Mouse (Mus musculus) hindbrain, embryonic 15.5 days (tissue): ENCODE measurements around the gene Ccdc51. TPM values are rescaled to one million over a fixed set of nuclear protein-coding genes. Genes with fewer than 3 reads are reported as not detected.

ENCODE experiments used
- ATAC-seq: fragments of 200-750 bp; cut with Nextera tagmentation; 2 replicates; pipeline ENCODE4 v1.8.0; 2017; ENCODE audit warnings: low read depth, moderate number of reproducible peaks, moderate TSS enrichment; ENCODE audit not compliant: low FRiP score
- H3K27ac ChIP-seq: fragments of 300-500 bp; sonication (generic); replicated peaks from 2 replicates; pipeline ENCODE4 v1.5.1; 2015; ENCODE audit warnings: mild to moderate bottlenecking, inconsistent platforms
- H3K27me3 ChIP-seq: fragments of 300-500 bp; sonication (generic); 2 replicates; pipeline ENCODE4 v1.6.1; 2015; ENCODE audit warnings: control low read depth, inconsistent platforms
- H3K36me3 ChIP-seq: fragments of 300-500 bp; sonication (generic); 2 replicates; pipeline ENCODE4 v1.6.1; 2015; ENCODE audit warnings: control low read depth, inconsistent platforms
- H3K4me1 ChIP-seq: fragments of 300-500 bp; sonication (generic); replicated peaks from 2 replicates; pipeline ENCODE4 v1.6.1; 2015; ENCODE audit warnings: control low read depth, inconsistent platforms
- H3K4me2 ChIP-seq: fragments of 300-500 bp; sonication (generic); 2 replicates; pipeline ENCODE4 v1.6.1; 2015; ENCODE audit warnings: moderate library complexity, mild to moderate bottlenecking, inconsistent platforms
- H3K4me3 ChIP-seq: fragments of 300-500 bp; sonication (generic); 2 replicates; pipeline ENCODE4 v1.5.1; 2015; ENCODE audit warnings: mild to moderate bottlenecking, inconsistent platforms
- H3K9ac ChIP-seq: fragments of 300-500 bp; sonication (generic); 2 replicates; pipeline ENCODE4 v1.6.1; 2015; ENCODE audit warnings: inconsistent platforms
- H3K9me3 ChIP-seq: fragments of 300-500 bp; sonication (generic); 2 replicates; pipeline ENCODE4 v1.6.1; 2016; ENCODE audit warnings: control low read depth, inconsistent platforms
- WGBS: fragments of 180-500 bp; shearing (Covaris S2); methylation state at CpG from one replicate; pipeline ENCODE4 v1.1.7; 2015; 5-methylcytosine and 5-hydroxymethylcytosine counted together
- polyA plus RNA-seq: library from polyadenylated mRNA; unstranded; fragments of >200 nt; fragmentation: Nextera tagmentation; extraction: Ambion mirVana; gene quantifications from 2 replicates; pipeline ENCODE4 v1.2.1, GENCODE M21; 2015

Ccdc51 gene
- polyA plus RNA-seq, result 12.3 and 13.1 TPM in 2 replicates

- Histone ChIP-seq H3K27me3 (no peaks in the 10 kb centered on the region), H3K27ac (peak within 1 kb of the TSS; percentile 84), H3K4me1 (peaks cover 29% of the 10 kb centered on the region), H3K4me3 (peak within 1 kb of the TSS; percentile 92), H3K9ac (peak within 1 kb of the TSS; percentile 89), H3K9me3 (no peaks in the 10 kb centered on the region), H3K36me3 (peaks cover 20% of the 10 kb centered on the region), H3K4me2 (peak within 1 kb of the TSS; percentile 85)
- under 1% methylated on average over 37 of the region's 37 CpGs for WGBS
- peak; percentile 97 for ATAC-seq
Measured at GRCm38 (mm10) chr9:109082124-109082800, at the start of gene Ccdc51, which contains the start of gene Tma7. Gene Ccdc51 (plus strand): TSS chr9:109082493. Gene Tma7 (minus strand): TSS chr9:109082587.

DNA sequence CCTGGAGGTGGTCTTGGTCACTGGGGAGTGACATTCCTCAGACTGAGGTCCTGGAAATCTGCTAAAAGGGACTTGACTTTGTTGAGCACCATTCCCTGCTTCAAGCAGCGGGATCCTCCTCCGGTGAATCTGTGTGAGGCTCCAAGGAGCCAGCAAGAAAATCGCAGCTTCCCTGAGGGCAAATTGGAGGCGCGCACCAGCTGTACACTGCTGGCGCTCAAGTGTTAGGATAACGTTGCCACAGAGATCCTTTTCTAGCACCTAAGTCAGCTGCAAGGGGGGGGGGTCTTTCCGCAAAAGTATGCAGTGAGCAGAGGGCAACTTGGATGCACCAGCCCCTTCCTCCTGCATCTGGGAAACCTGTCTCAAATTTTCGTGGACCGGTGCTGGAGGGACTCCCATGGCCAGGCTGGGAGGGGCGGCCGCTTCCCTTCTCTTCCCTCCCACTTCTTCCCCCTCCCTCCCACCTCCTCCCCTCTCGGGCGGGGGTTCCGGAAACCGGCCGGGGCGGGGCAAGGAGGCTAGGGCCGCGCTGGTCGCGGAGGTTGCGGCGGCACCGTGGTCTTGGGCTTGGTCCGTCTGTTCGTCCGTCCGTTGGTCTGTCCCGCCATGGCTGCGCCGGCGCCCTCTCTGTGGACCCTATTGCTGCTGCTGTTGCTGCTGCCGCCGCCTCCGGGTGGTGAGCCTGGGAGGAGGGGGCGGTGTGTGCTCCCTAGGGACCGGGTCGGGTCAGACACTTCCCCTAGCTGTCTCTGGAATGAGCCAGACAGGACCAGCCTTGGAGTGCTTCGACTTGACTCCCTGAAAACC lies 44.0 kb upstream of the Ccdc51 start, which contains the start of gene Shisa5:
Gene Shisa5, plus strand, starts transcription at position 480 of the 810 bp plus-strand sequence.
- WGBS, result under 1% methylated on average over 38 of the region's 40 CpGs
- Histone ChIP-seq H3K36me3 (0 out of 2 replicates have a peak, but pooled peaks cover 3% of the 10 kb centered on the region), H3K4me3 (peak within 1 kb of the TSS; percentile 65), H3K4me2 (peak within 1 kb of the TSS; percentile 95), H3K4me1 (peaks cover 21% of the 10 kb centered on the region; the same call in 1 of the 2 replicates), H3K27ac (peak within 1 kb of the TSS; percentile 53; the same call in 1 of the 2 replicates), H3K27me3 (no peaks in the 10 kb centered on the region), H3K9me3 (no peaks in the 10 kb centered on the region), H3K9ac (peak within 1 kb of the TSS; percentile 70)
- ATAC-seq, result peak; percentile 83

DNA sequence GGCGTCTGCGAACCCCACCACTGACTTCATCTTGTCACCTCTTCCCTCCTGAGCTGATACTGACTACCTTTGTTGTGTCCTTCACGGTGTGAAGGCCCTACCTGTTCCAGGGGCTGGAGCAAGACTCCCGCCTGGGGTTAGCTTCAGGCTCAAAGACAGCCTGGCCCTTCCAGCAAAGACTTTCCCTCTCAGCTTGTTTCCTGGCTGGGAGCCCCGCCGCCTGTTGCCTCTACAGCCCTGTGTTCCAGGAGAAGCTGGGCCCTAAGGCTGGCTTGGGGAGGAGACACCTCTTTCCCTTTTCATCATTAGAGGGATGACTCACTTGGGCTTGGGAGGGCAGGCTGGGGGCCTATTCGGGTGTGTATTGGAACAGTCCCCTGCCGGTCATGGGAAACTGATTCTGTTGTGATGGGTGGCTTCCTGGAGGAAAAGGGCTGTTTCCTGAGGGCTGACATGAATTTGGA lies 43.4 kb upstream of the Ccdc51 start:
- H3K9me3 ChIP-seq, result no peaks in the 10 kb centered on the region
- peak; percentile 27; the same call in 1 of the 2 replicates for ATAC-seq
- peak overlapping the region; percentile 95 for H3K4me2 ChIP-seq
- no peaks in the 10 kb centered on the region for H3K36me3 ChIP-seq
- 20% methylated on average over 8 of the region's 8 CpGs for WGBS
- H3K27me3 ChIP-seq, result no peaks in the 10 kb centered on the region
- peaks cover 21% of the 10 kb centered on the region; the same call in 1 of the 2 replicates for H3K4me1 ChIP-seq
- H3K9ac ChIP-seq, result peak overlapping the region; percentile 70
- H3K4me3 ChIP-seq, result peak overlapping the region; percentile 65
- peak overlapping the region; percentile 53; the same call in 1 of the 2 replicates for H3K27ac ChIP-seq

GRCm38 (mm10) chr9:109039681-109040080 lies 42.6 kb upstream of the Ccdc51 start:
- ATAC-seq, result no peak
- peaks cover 21% of the 10 kb centered on the region; the same call in 1 of the 2 replicates for H3K4me1 ChIP-seq
- H3K9ac ChIP-seq, result no peak overlapping the region
- no peaks in the 10 kb centered on the region for H3K9me3 ChIP-seq
- H3K4me3 ChIP-seq, result no peak overlapping the region
- H3K27ac ChIP-seq, result no peak overlapping the region
- no peaks in the 10 kb centered on the region for H3K27me3 ChIP-seq
- H3K36me3 ChIP-seq, result no peaks in the 10 kb centered on the region
- WGBS, result 83% methylated on average over 4 of the region's 4 CpGs
- H3K4me2 ChIP-seq, result peak overlapping the region; percentile 95; the same call in 1 of the 2 replicates

- Histone ChIP-seq H3K4me1 (peaks cover 21% of the 10 kb centered on the region; the same call in 1 of the 2 replicates), H3K36me3 (no peaks in the 10 kb centered on the region), H3K9ac (no peak overlapping the region), H3K4me3 (no peak overlapping the region), H3K27ac (no peak overlapping the region), H3K9me3 (no peaks in the 10 kb centered on the region), H3K27me3 (no peaks in the 10 kb centered on the region), H3K4me2 (no peak overlapping the region)
- no peak for ATAC-seq
- 86% methylated on average over 8 of the region's 8 CpGs for WGBS
Measured at GRCm38 (mm10) chr9:109040216-109040615, 42.1 kb upstream of the Ccdc51 start.

DNA sequence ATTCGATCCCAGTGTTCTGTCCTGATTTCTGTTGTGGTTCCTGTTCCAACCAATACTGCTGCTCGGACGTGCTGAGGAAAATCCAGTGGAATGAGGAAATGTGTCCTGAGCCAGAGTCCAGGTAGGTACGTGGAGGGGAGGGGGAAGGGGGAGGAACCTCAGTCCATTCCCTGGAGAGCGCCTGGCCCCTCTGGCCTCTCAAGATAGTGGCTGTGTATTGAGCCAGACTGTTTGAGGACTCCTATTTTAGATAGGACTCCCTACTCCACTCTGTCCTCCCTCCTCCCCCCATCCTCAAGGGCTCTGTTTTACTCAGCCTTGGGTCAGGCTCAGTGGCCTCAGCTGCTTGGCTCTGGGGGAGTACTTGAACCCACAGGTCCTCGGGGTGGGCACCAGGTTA lies 41.4 kb upstream of the Ccdc51 start:
- Histone ChIP-seq H3K9me3 (no peaks in the 10 kb centered on the region), H3K4me1 (peaks cover 21% of the 10 kb centered on the region; the same call in 1 of the 2 replicates), H3K4me3 (no peak overlapping the region), H3K4me2 (no peak overlapping the region), H3K27ac (no peak overlapping the region), H3K36me3 (no peaks in the 10 kb centered on the region), H3K9ac (no peak overlapping the region), H3K27me3 (no peaks in the 10 kb centered on the region)
- 71% methylated on average over 6 of the region's 6 CpGs for WGBS
- ATAC-seq, result no peak

DNA sequence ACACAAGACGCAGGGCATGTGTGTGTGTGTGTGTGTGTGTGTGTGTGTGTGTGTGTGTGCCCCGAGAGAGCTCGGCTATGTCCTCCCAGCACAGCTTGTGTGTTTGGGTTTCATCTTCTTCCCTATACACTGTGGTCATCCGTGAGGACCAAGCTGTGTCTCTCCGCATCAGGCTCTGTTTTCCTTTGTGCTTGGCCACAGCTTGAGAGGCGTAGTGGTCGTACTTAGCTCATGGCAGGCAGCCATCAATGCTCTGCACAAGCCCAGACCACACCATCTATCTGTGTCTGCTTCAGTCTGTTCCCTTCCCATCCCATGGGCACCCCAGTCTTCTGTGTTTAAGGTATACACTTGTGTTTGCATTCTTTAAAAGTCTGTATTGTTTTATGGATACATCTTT lies 40.9 kb upstream of the Ccdc51 start:
- no peak overlapping the region for H3K4me2 ChIP-seq
- no peaks in the 10 kb centered on the region for H3K9me3 ChIP-seq
- H3K27ac ChIP-seq, result no peak overlapping the region
- WGBS, result 76% methylated on average over 7 of the region's 7 CpGs
- ATAC-seq, result no peak
- H3K4me1 ChIP-seq, result peaks cover 21% of the 10 kb centered on the region; the same call in 1 of the 2 replicates
- H3K4me3 ChIP-seq, result no peak overlapping the region
- H3K9ac ChIP-seq, result no peak overlapping the region
- no peaks in the 10 kb centered on the region for H3K36me3 ChIP-seq
- no peaks in the 10 kb centered on the region for H3K27me3 ChIP-seq

DNA sequence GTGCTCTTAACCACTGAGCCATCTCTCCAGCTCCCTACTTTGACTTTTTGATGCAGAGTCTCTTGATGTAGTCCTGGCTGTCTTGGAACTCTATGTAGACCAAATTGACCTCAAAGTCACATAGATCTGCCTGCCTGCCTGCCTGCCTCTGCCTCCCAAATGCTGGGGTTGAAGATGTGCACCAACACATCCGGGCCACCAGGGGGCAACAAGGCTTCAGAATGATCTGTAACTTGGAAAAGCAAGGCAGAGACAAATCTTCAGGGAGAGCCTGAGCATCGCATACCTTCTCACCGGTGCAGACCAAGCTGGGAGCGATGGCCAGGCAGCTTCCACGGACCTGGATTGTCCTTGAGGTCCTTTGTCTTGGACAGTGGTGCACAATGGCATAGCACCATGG lies 36.0 kb upstream of the Ccdc51 start:
- Histone ChIP-seq H3K4me2 (no peak overlapping the region), H3K4me3 (no peak overlapping the region), H3K27me3 (no peaks in the 10 kb centered on the region), H3K4me1 (no peaks in the 10 kb centered on the region), H3K27ac (no peak overlapping the region), H3K9me3 (no peaks in the 10 kb centered on the region), H3K9ac (no peak overlapping the region), H3K36me3 (no peaks in the 10 kb centered on the region)
- no peak for ATAC-seq
- WGBS, result 34% methylated on average over 5 of the region's 5 CpGs

DNA sequence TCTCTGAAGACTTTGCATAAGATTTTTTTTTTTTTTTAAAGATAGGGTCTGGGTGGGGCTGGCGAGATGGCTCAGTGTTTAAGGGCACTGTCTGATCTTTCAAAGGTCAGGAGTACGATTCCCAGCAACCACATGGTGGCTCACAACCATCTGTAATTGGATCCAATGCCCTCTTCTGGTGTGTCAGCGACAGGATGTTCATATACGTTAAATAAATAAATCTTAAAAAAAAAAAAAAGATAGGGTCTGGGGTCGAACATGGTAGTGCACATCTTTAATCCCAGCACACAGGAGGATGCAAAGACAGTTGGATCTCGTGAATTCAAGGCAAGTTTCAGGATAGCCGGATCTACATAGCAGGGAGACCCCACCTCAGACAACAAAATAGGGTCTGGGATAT lies 33.0 kb upstream of the Ccdc51 start:
- H3K9ac ChIP-seq, result no peak overlapping the region
- no peaks in the 10 kb centered on the region; the same call in 1 of the 2 replicates for H3K4me1 ChIP-seq
- H3K27ac ChIP-seq, result no peak overlapping the region
- no peak overlapping the region for H3K4me3 ChIP-seq
- ATAC-seq, result no peak
- 86% methylated on average over 7 of the region's 7 CpGs for WGBS
- no peak overlapping the region for H3K4me2 ChIP-seq
- no peaks in the 10 kb centered on the region for H3K36me3 ChIP-seq
- H3K27me3 ChIP-seq, result no peaks in the 10 kb centered on the region
- no peaks in the 10 kb centered on the region for H3K9me3 ChIP-seq

DNA sequence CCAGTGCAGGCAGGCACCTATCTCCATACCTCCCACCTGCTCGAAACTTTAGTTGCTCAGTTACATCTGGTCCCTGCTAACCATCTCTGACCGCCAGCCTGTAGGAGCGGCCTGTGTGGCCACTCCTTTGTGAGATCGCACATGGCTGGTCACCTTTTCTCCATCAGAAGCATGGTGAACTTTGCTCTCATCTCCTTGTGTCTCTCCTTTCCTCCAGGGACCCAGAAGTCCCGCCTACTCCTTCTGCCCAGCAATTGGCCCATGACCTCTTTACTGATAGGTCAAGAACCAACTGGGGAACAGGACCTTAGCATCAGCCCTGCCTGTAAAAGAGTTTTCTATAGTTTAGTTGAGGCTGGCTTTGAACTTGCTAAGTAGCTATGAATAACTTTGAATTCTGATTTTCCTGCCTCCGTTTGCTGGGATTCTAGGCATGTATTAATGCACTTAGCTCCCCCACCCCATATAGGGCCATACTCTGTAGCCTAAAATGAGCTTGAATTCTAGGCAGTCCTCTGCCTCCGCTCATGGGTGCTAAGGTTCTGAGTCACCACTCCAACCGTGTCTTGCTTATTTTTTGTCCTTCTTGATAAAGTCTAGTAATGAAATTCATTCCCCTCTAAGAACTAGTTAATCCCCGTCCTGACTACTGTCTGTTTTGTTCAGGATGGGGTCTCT lies 32.2 kb upstream of the Ccdc51 start:
- Histone ChIP-seq H3K36me3 (no peaks in the 10 kb centered on the region), H3K4me2 (no peak overlapping the region), H3K4me1 (peaks cover 5% of the 10 kb centered on the region), H3K27ac (no peak overlapping the region), H3K9ac (no peak overlapping the region), H3K9me3 (no peaks in the 10 kb centered on the region), H3K27me3 (no peaks in the 10 kb centered on the region), H3K4me3 (no peak overlapping the region)
- ATAC-seq, result no peak
- 85% methylated on average over 9 of the region's 9 CpGs for WGBS

DNA sequence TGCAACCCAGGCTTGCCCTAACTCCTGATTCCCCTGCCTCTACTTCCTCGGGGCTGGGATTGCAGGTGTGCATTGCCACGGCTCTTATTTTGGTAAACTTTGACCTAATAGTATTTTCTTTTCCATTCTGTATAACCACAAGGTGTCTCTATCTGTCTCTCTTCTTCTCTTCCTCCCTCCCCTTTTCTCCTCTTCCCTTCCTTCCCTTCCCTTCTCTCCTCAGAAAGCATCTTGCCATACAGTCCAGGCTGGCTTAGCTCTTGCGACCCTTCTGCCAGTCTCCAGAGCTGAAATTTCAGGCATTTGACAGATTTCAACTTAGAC lies 31.7 kb upstream of the Ccdc51 start:
- Histone ChIP-seq H3K4me3 (no peak overlapping the region), H3K4me1 (peaks cover 10% of the 10 kb centered on the region), H3K9me3 (no peaks in the 10 kb centered on the region), H3K9ac (no peak overlapping the region), H3K27me3 (no peaks in the 10 kb centered on the region), H3K27ac (no peak overlapping the region), H3K36me3 (no peaks in the 10 kb centered on the region), H3K4me2 (no peak overlapping the region)
- no peak for ATAC-seq
- WGBS, result 84% methylated on average over 3 of the region's 3 CpGs
